Mouse (Mus musculus): Measurements from ENCODE around the gene Nsun2. TPM values are rescaled to one million over a fixed set of nuclear protein-coding genes. Genes with fewer than 3 reads are reported as not detected.
"Not testable (repeated sequence)": the region's sequence is repeated elsewhere in the genome, so short reads cannot be mapped to it uniquely, and the experiment has no call there.

Gene Nsun2
- total RNA-seq, 2 experiments from 2014 or later, result 85.0 to 92.9 TPM

GRCm38 (mm10) chr13:69631111-69631510, 97.6 kb downstream of the Nsun2 start:
- no peak for DNase-seq (ENCODE audit: low spot score in 2 of 2)

GRCm38 (mm10) chr13:69631659-69632058, 98.1 kb downstream of the Nsun2 start:
- no peak for DNase-seq (ENCODE audit: low spot score in 2 of 2)

GRCm38 (mm10) chr13:69633551-69633950, 100.0 kb downstream of the Nsun2 start:
- DNase-seq (ENCODE audit: low spot score in 2 of 2), result no peak

- DNase-seq (ENCODE audit: low spot score in 2 of 2), result no peak
Measured at GRCm38 (mm10) chr13:69633988-69634387, 100.4 kb downstream of the Nsun2 start.

- not testable (repeated sequence) for DNase-seq (ENCODE audit: low spot score in 2 of 2)
Measured at GRCm38 (mm10) chr13:69635836-69636235, 102.3 kb downstream of the Nsun2 start.

GRCm38 (mm10) chr13:69636375-69636774, 102.8 kb downstream of the Nsun2 start:
- no peak for DNase-seq (ENCODE audit: low spot score in 2 of 2)

GRCm38 (mm10) chr13:69636816-69637215, 103.3 kb downstream of the Nsun2 start:
- DNase-seq (ENCODE audit: low spot score in 2 of 2), result no peak

GRCm38 (mm10) chr13:69637657-69638056, 104.1 kb downstream of the Nsun2 start:
- no peak for DNase-seq (ENCODE audit: low spot score in 2 of 2)

- DNase-seq (ENCODE audit: low spot score in 2 of 2), result no peak
Measured at GRCm38 (mm10) chr13:69638108-69638626, 104.6 kb downstream of the Nsun2 start.

GRCm38 (mm10) chr13:69639251-69639650, 105.7 kb downstream of the Nsun2 start:
- DNase-seq (ENCODE audit: low spot score in 2 of 2), result no peak

- no peak for DNase-seq (ENCODE audit: low spot score in 2 of 2)
Measured at GRCm38 (mm10) chr13:69640126-69640525, 106.6 kb downstream of the Nsun2 start.

GRCm38 (mm10) chr13:69640541-69640940, 107.0 kb downstream of the Nsun2 start:
- no peak for DNase-seq (ENCODE audit: low spot score in 2 of 2)

- no peak for DNase-seq (ENCODE audit: low spot score in 2 of 2)
Measured at GRCm38 (mm10) chr13:69641017-69641416, 107.5 kb downstream of the Nsun2 start.

- no peak for DNase-seq (ENCODE audit: low spot score in 2 of 2)
Measured at GRCm38 (mm10) chr13:69642656-69643216, 109.2 kb downstream of the Nsun2 start.

- DNase-seq (ENCODE audit: low spot score in 2 of 2), result no peak
Measured at GRCm38 (mm10) chr13:69643937-69644336, 110.4 kb downstream of the Nsun2 start.

GRCm38 (mm10) chr13:69644427-69645166, 111.1 kb downstream of the Nsun2 start:
- no peak for DNase-seq (ENCODE audit: low spot score in 2 of 2)

- no peak for DNase-seq (ENCODE audit: low spot score in 2 of 2)
Measured at GRCm38 (mm10) chr13:69645694-69646423, 112.3 kb downstream of the Nsun2 start.

- DNase-seq (ENCODE audit: low spot score in 2 of 2), result no peak
Measured at GRCm38 (mm10) chr13:69646481-69646880, 112.9 kb downstream of the Nsun2 start.

GRCm38 (mm10) chr13:69654508-69654907, 121.0 kb downstream of the Nsun2 start:
- DNase-seq (ENCODE audit: low spot score in 2 of 2), result no peak

GRCm38 (mm10) chr13:69672121-69672520, 138.6 kb downstream of the Nsun2 start:
- DNase-seq (ENCODE audit: low spot score in 2 of 2), result no peak

GRCm38 (mm10) chr13:69672565-69672964, 139.0 kb downstream of the Nsun2 start:
- no peak for DNase-seq (ENCODE audit: low spot score in 2 of 2)
